Mouse (Mus musculus) limb, embryonic 15.5 days (tissue): Measurements from ENCODE around the gene Atp5l. TPM values are rescaled to one million over a fixed set of nuclear protein-coding genes. Genes with fewer than 3 reads are reported as not detected.

Experiments
- ATAC-seq: fragments of 200-750 bp; cut with Nextera tagmentation; 2 replicates; pipeline ENCODE4 v1.8.0; 2017; ENCODE audit warnings: low read depth, moderate TSS enrichment; ENCODE audit not compliant: insufficient number of reproducible peaks, low FRiP score, low TSS enrichment
- H3K27ac ChIP-seq: fragments of 300-500 bp; sonication (generic); 2 replicates; pipeline ENCODE4 v1.5.1; 2015; ENCODE audit warnings: moderate library complexity, mild to moderate bottlenecking, inconsistent platforms
- H3K27me3 ChIP-seq: fragments of 300-500 bp; sonication (generic); 2 replicates; pipeline ENCODE4 v1.6.1; 2015; ENCODE audit warnings: inconsistent platforms
- H3K36me3 ChIP-seq: fragments of 300-500 bp; sonication (generic); 2 replicates; pipeline ENCODE4 v1.6.1; 2015; ENCODE audit warnings: inconsistent platforms
- H3K4me1 ChIP-seq: fragments of 300-500 bp; sonication (generic); 2 replicates; pipeline ENCODE4 v1.6.1; 2015; ENCODE audit warnings: inconsistent platforms
- H3K4me2 ChIP-seq: fragments of 300-500 bp; sonication (generic); 2 replicates; pipeline ENCODE4 v1.6.1; 2015; ENCODE audit warnings: mild to moderate bottlenecking, inconsistent platforms
- H3K4me3 ChIP-seq: fragments of 300-500 bp; sonication (generic); 2 replicates; pipeline ENCODE4 v1.5.1; 2015; ENCODE audit warnings: mild to moderate bottlenecking, inconsistent platforms
- H3K9ac ChIP-seq: fragments of 300-500 bp; sonication (generic); 2 replicates; pipeline ENCODE4 v1.6.1; 2015; ENCODE audit warnings: inconsistent platforms
- H3K9me3 ChIP-seq: fragments of 300-500 bp; sonication (generic); 2 replicates; pipeline ENCODE4 v1.6.1; 2016; ENCODE audit warnings: inconsistent platforms
- WGBS: fragments of 180-500 bp; shearing (Covaris S2); methylation state at CpG from one replicate; pipeline ENCODE4 v1.1.7; 2015; 5-methylcytosine and 5-hydroxymethylcytosine counted together
- polyA plus RNA-seq: library from polyadenylated mRNA; unstranded; fragments of >200 nt; fragmentation: Nextera tagmentation; extraction: Ambion mirVana; gene quantifications from 2 replicates; pipeline ENCODE4 v1.2.1, GENCODE M21; 2015

The Atp5l gene
- polyA plus RNA-seq, 1 experiment from 2014 or later: 652 TPM

- no peak for ATAC-seq
- H3K9me3 ChIP-seq: no peaks in the 10 kb centered on the region
- peak overlapping the region; percentile 56 for H3K4me2 ChIP-seq
- H3K9ac ChIP-seq: no peak overlapping the region
- WGBS: 74% methylated on average over 2 of the region's 2 CpGs
- peak overlapping the region; percentile 93 for H3K4me3 ChIP-seq
- H3K36me3 ChIP-seq: peaks cover under 1% of the 10 kb centered on the region; the same call in 1 of the 2 replicates
- H3K27ac ChIP-seq: peak overlapping the region; percentile 90
- no peaks in the 10 kb centered on the region for H3K27me3 ChIP-seq
- peaks cover 8% of the 10 kb centered on the region for H3K4me1 ChIP-seq
Measured at GRCm38 (mm10) chr9:44921543-44921942, 1.0 kb upstream of the Atp5l start.

DNA sequence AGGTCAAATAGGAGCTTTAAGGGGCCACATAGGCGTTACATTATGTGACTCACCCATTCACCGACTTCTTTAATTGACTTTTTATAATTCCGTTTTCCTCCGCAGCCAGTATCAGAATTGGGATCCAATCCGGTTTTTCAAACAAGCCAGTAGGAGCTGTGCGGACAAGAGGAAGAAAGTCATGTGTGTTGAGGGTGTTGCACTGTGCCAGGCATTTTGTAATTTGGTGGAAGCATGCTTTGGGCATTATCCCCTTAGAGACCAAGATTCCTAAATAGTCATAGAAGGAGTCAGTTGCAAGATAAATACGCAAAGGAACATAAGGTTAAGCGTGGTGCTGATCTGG is 554 bp upstream of the Atp5l start:
- ATAC-seq: peak; percentile 84
- Histone ChIP-seq H3K27ac (peak overlapping the region; percentile 90), H3K9ac (no peak overlapping the region), H3K4me2 (peak overlapping the region; percentile 56), H3K4me3 (peak overlapping the region; percentile 93), H3K27me3 (no peaks in the 10 kb centered on the region), H3K36me3 (no peaks in the 10 kb centered on the region; the same call in 1 of the 2 replicates), H3K9me3 (no peaks in the 10 kb centered on the region), H3K4me1 (peaks cover 8% of the 10 kb centered on the region)
- 1% methylated on average over 8 of the region's 8 CpGs for WGBS

GRCm38 (mm10) chr9:44919606-44920005 is 936 bp downstream of the Atp5l start:
- peak overlapping the region; percentile 88 for H3K9ac ChIP-seq
- peak overlapping the region; percentile 93 for H3K4me3 ChIP-seq
- no peaks in the 10 kb centered on the region for H3K9me3 ChIP-seq
- no peak for ATAC-seq
- H3K27me3 ChIP-seq: no peaks in the 10 kb centered on the region
- peaks cover 15% of the 10 kb centered on the region for H3K4me1 ChIP-seq
- H3K4me2 ChIP-seq: peak overlapping the region; percentile 56
- no peak overlapping the region for H3K27ac ChIP-seq
- WGBS: 33% methylated on average over 2 of the region's 2 CpGs
- no peaks in the 10 kb centered on the region for H3K36me3 ChIP-seq

DNA sequence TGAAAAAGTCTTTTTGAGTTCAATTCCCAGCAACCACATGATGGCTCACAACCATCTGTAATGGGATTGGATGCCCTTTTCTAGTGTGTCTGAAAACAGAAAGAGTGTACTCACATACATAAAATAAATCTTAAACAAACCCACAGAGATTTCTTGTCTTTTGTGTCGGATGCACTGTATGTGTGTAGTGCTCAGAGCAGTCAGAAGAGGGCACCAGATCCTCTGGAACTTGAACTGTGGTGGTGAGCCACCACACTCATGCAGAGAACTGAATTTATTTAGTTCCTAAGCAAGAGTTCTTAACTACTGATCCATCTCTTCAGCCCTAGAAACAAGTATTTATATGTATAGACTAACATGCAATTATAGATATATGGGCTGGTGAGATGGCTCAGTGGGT is 4.3 kb downstream of the Atp5l start:
- 44% methylated on average over 1 of the region's 1 CpGs for WGBS
- Histone ChIP-seq H3K36me3 (peaks cover 16% of the 10 kb centered on the region), H3K9ac (no peak overlapping the region), H3K4me1 (peaks cover 15% of the 10 kb centered on the region), H3K9me3 (no peaks in the 10 kb centered on the region), H3K4me2 (no peak overlapping the region), H3K27me3 (no peaks in the 10 kb centered on the region), H3K27ac (no peak overlapping the region), H3K4me3 (no peak overlapping the region)
- ATAC-seq: no peak

DNA sequence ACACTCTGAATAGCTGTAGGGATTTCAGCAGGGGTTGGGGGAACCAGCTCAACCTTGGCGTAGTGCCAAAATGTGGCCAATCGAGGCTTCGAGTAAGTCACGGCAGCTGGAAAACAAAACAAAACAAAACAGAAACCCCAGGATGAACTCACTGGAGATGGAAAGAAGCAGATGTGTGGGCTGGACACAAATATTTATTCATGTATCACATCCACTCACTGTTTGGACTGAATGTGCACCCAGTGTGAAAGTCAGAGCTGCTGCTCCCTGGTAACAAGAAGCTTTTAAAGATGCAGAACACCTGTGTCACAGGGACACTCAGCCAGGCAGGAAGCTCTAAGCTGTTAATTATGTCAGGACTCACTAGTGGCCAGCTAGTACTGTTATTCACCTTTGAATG is 5.8 kb downstream of the Atp5l start:
- ATAC-seq: no peak

DNA sequence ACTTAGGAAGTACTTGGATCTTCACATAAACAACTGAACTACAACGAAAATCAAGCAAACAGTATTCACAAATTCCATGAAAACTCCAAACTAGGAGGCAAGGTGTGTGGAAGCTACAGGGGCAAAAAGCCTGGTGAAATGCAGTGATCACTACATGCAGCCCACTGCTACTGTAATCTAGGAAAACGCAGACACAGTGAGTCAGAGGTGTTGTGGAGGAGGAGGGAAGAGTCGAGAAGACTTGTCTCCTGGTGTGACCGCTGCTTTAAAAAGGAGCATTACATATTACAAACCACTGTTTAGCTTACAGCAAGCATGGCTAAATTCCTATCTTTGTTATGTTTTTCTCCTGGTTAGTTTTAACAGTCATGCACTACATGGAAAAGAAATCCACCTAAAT is 9.2 kb downstream of the Atp5l start:
- no peaks in the 10 kb centered on the region for H3K27me3 ChIP-seq
- H3K36me3 ChIP-seq: peaks cover 27% of the 10 kb centered on the region
- no peaks in the 10 kb centered on the region for H3K9me3 ChIP-seq
- ATAC-seq: no peak
- H3K4me2 ChIP-seq: no peak overlapping the region
- no peak overlapping the region for H3K4me3 ChIP-seq
- H3K4me1 ChIP-seq: peaks cover 7% of the 10 kb centered on the region; the same call in 1 of the 2 replicates
- 98% methylated on average over 4 of the region's 4 CpGs for WGBS
- no peak overlapping the region for H3K27ac ChIP-seq
- H3K9ac ChIP-seq: no peak overlapping the region

More for the DNA sequence above, 5.8 kb downstream of the Atp5l start:
- H3K4me3 ChIP-seq: no peak overlapping the region
- no peak overlapping the region for H3K9ac ChIP-seq
- peaks cover 27% of the 10 kb centered on the region for H3K36me3 ChIP-seq
- no peak overlapping the region for H3K4me2 ChIP-seq
- WGBS: 25% methylated on average over 4 of the region's 4 CpGs
- no peaks in the 10 kb centered on the region for H3K27me3 ChIP-seq
- H3K27ac ChIP-seq: no peak overlapping the region
- no peaks in the 10 kb centered on the region for H3K9me3 ChIP-seq
- peaks cover 15% of the 10 kb centered on the region for H3K4me1 ChIP-seq

DNA sequence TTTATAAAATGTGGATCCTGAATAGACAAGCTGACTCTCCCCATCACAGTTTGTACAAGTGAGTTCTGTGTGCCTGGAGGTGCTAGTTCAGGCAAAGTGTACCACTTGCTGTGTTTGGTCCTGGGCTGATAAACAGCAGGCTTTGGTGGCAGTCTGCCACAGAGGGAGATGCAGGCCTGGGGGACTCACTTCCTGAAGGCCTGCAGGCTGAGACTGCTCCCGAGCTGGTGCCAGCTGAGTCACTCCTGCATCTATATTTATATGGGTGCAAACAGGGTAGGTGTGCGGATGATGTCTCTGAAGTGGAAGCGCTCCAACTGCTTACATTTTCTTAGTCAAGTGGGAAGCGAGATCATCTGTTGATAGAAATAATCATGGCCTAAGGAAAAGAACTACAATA is 14.9 kb downstream of the Atp5l start:
- Histone ChIP-seq H3K9ac (no peak overlapping the region), H3K4me3 (no peak overlapping the region), H3K27me3 (no peaks in the 10 kb centered on the region), H3K36me3 (peaks cover 6% of the 10 kb centered on the region), H3K4me1 (no peaks in the 10 kb centered on the region), H3K27ac (no peak overlapping the region), H3K9me3 (no peaks in the 10 kb centered on the region), H3K4me2 (no peak overlapping the region)
- 62% methylated on average over 4 of the region's 4 CpGs for WGBS
- ATAC-seq: no peak

DNA sequence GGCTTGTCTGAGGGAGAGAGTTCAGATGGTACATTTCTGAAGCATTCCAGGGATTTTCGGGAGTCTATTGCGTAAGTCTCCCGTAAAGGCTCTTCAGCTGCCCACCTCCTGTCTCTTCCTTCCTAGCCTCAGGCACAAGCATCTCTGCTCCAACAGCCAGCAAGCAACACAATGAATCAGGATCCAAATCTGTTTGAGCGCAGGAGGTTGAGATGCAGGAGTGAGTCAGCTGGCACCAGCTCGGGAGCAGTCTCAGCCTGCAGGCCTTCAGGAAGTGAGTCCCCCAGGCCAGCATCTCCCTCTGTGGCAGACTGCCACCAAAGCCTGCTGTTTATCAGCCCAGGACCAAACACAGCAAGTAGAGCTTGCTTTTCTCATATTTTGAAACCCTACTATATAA is 15.6 kb downstream of the Atp5l start:
- H3K4me1 ChIP-seq: no peaks in the 10 kb centered on the region
- WGBS: 54% methylated on average over 5 of the region's 5 CpGs
- no peak overlapping the region for H3K4me2 ChIP-seq
- H3K27me3 ChIP-seq: no peaks in the 10 kb centered on the region
- ATAC-seq: no peak
- H3K36me3 ChIP-seq: no peaks in the 10 kb centered on the region
- no peaks in the 10 kb centered on the region for H3K9me3 ChIP-seq
- H3K4me3 ChIP-seq: no peak overlapping the region
- no peak overlapping the region for H3K27ac ChIP-seq
- H3K9ac ChIP-seq: no peak overlapping the region

GRCm38 (mm10) chr9:44903856-44904255 is 16.7 kb downstream of the Atp5l start:
- WGBS: 73% methylated on average over 4 of the region's 4 CpGs
- Histone ChIP-seq H3K4me3 (no peak overlapping the region), H3K27me3 (no peaks in the 10 kb centered on the region), H3K9ac (no peak overlapping the region), H3K4me1 (no peaks in the 10 kb centered on the region), H3K4me2 (no peak overlapping the region), H3K9me3 (no peaks in the 10 kb centered on the region), H3K36me3 (no peaks in the 10 kb centered on the region), H3K27ac (no peak overlapping the region)
- ATAC-seq: no peak

DNA sequence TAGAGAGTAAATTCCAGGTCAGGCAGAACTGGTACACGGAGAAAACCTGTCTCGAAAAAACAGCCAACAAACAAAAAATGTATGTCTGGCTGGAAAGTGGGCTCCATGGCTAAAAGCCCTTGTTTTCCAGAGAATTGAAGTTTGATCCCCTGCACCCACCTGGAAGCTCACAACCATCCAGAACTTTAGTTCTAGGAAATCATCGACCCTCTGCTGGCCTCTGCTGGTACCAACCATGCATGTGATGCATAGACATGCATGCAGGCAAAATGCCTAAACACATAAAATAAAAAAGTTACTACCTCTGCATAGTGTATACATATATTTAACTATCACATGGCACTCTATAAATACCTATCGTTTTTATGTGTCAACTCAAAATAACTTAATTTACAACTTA is 20.1 kb downstream of the Atp5l start:
- 62% methylated on average over 4 of the region's 4 CpGs for WGBS
- no peaks in the 10 kb centered on the region for H3K4me1 ChIP-seq
- no peaks in the 10 kb centered on the region for H3K36me3 ChIP-seq
- H3K27ac ChIP-seq: no peak overlapping the region
- ATAC-seq: no peak
- no peaks in the 10 kb centered on the region for H3K27me3 ChIP-seq
- no peaks in the 10 kb centered on the region for H3K9me3 ChIP-seq
- no peak overlapping the region for H3K4me2 ChIP-seq
- no peak overlapping the region for H3K9ac ChIP-seq
- no peak overlapping the region for H3K4me3 ChIP-seq

DNA sequence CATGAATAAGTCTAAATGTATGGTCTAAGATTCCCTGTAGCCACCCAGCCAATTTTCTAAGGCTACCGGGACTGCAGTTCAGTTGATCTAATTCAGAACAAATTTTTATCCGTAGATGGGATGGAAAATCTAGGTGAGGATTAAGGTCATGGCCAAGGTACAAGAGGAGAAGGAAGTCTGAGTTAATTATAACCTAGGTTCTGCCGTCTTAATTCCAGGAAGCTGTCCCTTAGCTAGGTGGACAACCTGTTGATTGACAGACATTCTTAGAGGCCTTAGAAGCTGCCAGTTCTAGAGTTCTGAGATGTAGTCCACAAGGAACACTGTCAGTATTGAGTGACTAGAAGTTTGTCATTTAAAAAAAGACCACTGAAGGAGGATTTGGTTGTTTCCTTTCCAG is 20.8 kb downstream of the Atp5l start:
- Histone ChIP-seq H3K27ac (no peak overlapping the region), H3K4me2 (no peak overlapping the region), H3K4me3 (no peak overlapping the region), H3K9ac (no peak overlapping the region), H3K27me3 (no peaks in the 10 kb centered on the region), H3K36me3 (no peaks in the 10 kb centered on the region), H3K9me3 (no peaks in the 10 kb centered on the region), H3K4me1 (no peaks in the 10 kb centered on the region)
- no peak for ATAC-seq
- 73% methylated on average over 3 of the region's 3 CpGs for WGBS

GRCm38 (mm10) chr9:44897024-44897423 is 23.5 kb downstream of the Atp5l start:
- WGBS: 44% methylated on average over 4 of the region's 4 CpGs

GRCm38 (mm10) chr9:44892664-44893063 is 27.9 kb downstream of the Atp5l start:
- Histone ChIP-seq H3K4me2 (no peak overlapping the region), H3K9ac (no peak overlapping the region), H3K4me3 (no peak overlapping the region), H3K4me1 (no peaks in the 10 kb centered on the region), H3K27ac (no peak overlapping the region), H3K9me3 (no peaks in the 10 kb centered on the region), H3K36me3 (no peaks in the 10 kb centered on the region), H3K27me3 (no peaks in the 10 kb centered on the region)
- WGBS: 50% methylated on average over 3 of the region's 3 CpGs
- no peak for ATAC-seq

More at GRCm38 (mm10) chr9:44897024-44897423, 23.5 kb downstream of the Atp5l start:
- no peak for ATAC-seq
- no peaks in the 10 kb centered on the region for H3K36me3 ChIP-seq
- no peaks in the 10 kb centered on the region for H3K27me3 ChIP-seq
- H3K4me2 ChIP-seq: no peak overlapping the region
- no peak overlapping the region for H3K9ac ChIP-seq
- no peaks in the 10 kb centered on the region for H3K4me1 ChIP-seq
- H3K4me3 ChIP-seq: no peak overlapping the region
- H3K27ac ChIP-seq: no peak overlapping the region
- no peaks in the 10 kb centered on the region for H3K9me3 ChIP-seq
